Mouse (Mus musculus): ENCODE measurements around the gene Pgf.
"Not testable (repeated sequence)": the region's sequence is repeated elsewhere in the genome, so short reads cannot be mapped to it uniquely, and the experiment has no call there.

Gene Pgf

DNA sequence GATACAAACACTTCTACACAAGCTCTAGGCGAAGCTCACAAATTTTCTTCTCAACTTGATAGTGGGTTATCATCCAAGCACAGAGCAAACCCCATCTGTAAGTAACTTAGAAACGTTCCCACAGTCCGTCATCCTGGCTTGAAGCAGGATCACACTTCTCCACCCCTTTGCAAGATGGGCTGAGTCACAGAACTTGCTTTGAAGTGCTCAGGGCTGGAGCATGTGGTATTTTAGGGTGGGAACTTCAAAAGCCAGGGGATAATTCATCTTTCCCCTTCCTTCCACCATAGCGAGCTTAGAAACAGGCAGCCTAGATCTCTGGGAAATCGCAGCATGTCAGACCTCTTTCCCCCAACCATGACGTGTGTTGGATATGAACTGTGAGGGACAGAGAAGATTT lies 21.3 kb downstream of the Pgf start:
- no peak for DNase-seq

DNA sequence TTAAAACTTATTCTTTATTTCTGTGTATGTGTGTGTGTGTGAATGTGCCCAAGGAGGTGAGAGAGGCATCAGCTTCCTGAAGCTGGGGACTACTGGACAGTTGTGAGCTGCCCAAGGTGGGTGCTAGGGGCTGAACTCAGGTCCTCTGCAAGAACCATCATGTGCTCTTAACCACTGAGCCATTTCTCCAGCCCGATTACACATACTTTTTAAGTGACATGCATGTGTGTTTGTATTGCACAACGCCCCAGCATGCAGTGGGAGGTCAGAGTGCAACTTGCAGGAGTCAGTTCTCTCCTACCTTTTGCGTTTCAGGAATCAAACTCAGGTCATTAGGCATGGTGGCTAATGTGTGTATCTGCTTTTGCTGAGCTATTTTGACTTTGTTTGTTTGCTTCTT lies 24.6 kb downstream of the Pgf start:
- DNase-seq: no peak

DNA sequence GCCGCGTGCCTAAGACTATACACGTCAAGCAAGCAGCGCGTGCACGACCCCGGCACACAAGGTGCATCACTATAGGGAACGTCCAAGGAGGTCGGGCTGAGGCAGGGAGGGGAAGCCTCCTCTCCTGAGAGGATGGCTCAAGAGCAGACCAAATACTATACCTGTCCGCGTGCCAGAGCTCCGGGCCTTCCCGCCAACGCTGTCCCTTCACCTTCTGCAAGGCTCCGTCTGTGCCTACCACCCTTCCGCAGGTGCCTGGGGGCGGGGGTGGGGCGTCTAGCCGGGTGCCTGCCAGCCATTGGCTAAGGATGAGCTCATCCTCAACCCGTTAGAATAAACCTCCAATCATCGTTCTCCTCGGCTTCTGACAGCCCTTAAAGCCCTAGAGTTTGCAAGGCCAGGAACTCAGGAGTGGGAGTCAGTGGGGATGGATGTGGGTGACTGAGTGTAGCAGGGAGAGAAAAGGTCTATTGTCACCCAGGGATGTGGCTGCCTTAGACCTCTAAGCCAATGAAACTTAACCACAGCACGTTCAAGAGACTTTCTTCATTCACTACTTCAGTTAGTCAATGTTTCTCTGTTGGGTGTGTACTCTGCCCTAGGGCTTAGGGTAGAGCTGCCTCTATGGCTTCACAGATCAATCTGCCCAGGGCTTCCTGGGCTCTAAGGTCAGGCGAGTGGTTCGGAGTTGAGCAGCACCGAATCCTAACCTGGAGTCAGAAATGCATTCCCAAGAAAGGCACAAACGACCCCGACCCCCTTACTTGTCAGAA lies 26.4 kb downstream of the Pgf start, which contains the start of gene Rps6kl1:
Gene Rps6kl1, minus strand, starts transcription at position 263 of the 773 bp plus-strand sequence.
- peak; percentile 57 to 66 for DNase-seq

DNA sequence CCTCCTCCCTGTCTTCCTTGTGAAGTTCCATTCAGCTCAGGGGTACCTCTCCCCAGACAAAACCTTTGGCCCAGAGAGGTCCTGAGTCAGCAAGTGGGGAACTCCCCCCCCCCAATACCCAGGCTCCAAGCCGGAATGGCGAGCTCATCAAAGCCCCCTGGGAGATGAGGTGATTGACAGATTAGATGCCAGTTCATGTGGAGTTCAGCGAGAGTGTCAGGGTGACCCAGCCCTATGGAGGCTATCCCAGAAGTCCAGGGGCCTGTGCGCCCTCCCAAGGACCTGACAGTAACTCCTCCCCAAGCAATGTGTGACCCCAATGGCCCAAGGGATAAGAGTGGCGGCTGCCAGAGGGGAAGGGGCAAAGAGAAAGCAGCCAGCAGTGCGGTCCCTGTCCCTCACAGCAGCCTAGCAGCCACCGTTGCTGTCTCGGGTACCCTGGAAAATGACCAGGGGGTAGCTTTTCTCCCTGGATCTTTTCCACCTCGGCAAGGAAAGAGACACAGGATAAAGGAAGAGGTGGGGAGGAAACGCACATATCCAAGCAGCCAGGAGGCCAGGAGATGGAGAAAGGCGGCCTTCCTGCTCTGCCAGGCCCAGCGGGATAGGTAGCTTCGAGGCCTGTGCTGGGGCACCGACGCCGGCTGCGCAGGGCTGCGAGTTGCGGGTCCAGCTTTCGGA lies 27.1 kb downstream of the Pgf start:
- DNase-seq: no peak

DNA sequence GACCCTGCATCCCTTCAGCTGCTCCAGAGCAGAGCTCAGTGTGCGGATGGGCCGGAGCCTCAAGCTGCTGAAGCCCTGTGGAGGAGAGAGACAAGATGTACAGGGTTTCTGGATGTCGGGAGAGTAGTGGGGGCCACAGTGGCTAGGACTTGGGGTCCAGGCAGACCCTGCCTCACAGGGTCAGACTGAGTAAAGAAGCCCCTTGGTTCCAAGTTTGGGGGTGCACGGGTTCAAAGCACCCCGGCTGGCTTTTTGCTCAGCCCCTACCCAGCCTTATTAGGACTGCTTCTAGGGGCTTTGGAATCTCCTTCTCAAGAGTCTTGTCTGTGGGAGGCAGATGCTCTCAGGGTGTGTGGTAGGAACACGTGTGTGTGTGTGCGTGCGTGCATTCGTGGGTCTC lies 30.7 kb downstream of the Pgf start:
- no peak for DNase-seq

DNA sequence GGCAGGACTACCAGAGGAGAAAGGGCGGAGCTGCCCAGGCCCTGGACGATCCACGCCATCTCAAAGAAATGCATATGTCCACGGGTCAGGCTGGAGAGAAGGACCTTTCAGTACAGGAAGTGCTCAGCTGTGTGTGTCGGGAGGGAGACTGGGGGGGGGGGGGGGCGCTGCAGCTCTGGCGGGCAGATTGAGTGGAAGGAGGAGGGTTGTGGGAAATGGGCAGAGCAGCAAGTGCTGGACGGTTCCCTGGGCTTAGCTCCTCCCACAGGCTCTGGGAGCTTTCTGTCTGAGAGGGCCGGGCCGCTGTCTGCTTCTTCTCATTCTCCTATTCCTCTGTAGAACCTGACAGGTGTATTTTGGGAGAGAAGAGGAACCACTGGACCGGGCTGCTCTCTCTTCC lies 31.2 kb downstream of the Pgf start:
- DNase-seq: no peak

DNA sequence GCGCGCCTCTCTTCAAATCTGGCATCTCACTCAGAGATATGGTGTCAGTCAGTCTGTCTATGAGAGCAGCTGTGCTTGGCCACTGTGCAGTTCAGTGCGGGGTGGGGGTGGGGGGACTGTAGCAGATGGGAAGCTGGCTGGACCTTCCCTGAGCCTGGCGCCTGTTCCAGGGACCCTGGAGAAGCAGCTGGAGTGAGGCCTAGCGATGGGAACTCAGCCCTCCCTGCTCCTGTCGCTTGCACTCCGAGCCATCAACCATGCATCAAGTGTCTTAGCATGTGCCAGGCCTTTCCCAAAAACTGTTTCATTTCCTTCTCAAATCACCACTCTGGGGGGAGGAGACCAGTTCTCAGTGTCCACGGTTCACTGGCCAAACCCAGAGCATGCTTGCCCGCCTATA lies 32.0 kb downstream of the Pgf start:
- DNase-seq: no peak

DNA sequence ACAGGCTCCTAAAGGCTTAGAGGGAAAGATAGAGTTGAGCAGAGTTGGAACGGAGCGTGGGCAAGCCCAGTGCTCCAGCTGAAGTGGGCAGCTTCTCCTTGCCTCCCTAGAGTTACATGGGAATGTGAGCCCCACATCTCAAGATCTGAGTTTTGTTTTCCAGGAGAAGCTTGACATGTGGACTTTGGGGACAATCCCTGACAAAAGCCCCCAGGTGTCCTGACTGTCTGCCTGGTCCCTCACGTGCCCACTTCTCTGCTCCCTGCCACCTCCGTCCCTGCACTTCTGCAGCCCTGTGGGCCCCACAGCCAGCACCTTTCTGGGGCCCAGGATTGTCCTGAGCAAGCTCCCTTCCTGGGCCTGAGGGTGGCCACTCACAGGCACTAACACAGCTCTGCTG lies 32.8 kb downstream of the Pgf start:
- no peak for DNase-seq

DNA sequence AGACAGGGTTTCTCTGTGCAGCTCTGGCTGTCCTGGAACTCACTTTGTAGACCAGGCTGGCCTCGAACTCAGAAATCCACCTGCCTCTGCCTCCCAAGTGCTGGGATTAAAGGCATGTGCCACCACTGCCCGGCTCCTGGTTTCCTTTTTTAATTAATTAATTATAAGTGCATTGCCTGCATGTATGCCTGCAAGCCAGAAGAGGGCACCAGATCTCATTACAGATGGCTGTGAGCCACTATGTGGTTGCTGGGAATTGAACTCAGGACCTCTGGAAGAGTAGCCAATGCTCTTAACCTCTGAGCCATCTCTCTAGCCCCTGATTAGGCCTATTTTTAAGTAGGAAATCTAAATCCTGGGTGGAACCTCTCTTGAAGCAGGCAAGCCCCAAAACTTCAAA lies 33.3 kb downstream of the Pgf start:
- not testable (repeated sequence) for DNase-seq

DNA sequence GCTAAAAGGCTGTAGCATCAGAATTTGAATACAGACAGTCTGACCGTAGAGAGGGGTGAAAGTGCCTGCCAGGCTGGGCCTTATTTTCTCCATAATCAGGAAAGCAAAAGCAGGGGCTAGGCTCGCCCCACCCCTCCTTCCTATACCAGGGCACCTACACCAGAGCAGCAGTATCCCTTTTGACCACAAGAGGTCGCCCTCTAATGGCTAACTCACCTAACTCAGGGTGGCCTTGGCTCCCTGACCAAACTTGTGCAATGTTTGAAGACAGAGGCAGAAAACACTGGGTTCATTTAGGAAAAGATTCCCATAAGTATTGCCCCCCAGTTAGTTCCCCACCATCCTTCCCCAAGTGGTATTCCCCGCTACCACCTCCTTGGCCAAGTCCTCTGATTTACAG lies 34.8 kb downstream of the Pgf start:
- peak; percentile 37 to 57 for DNase-seq

DNA sequence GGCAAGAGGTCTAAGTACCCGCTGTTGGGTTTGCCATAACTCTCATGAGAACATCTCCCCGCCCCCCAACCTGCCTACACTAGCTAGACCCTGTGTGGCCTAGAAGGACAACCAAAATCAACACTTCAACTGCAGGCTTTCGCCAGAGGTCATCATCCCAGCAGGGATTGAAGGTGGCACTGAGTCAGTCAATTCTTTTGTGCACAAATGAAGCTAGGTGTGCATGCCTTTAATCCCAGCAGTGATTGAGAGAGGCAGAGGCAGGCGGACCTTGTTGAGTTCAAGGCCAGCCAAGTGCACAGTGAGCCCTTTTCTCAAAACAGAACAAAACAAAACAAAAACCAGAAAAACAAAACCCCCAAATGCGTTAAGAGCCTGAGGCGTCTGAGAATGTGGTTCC lies 36.5 kb downstream of the Pgf start:
- DNase-seq: no peak

DNA sequence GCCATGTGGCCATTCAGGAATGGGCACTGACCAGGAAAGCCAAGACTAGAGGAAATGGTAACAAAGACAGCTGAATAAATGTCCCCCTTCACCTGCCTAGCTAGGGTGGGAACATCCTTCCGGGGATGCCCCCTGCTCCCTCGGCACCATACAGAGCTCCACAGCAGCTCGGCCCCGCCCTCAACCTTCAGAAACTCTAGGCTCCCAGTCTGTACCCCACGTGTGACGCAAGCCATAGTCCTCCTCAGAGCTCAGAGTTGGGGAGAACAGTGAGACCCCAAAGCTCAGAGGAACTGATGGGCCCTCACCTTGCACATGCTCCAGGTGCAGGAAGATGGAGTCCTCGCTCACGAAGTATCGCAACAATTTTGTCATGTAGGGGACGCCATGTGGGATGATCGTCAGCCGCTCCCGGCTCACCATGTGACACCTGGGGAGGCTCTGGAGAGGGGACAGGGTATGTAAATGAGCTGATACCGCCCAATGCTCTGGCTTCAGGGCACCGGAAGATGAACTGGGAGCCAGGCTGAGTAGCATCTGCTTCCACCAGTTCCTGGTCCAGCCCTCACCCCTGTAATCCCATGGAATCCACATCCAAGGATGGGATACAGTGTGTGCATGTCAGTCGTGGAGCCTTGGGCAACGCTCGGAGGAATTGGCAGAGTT lies 37.4 kb downstream of the Pgf start:
- peak in 1 of 2 experiments; percentile 38 for DNase-seq

DNA sequence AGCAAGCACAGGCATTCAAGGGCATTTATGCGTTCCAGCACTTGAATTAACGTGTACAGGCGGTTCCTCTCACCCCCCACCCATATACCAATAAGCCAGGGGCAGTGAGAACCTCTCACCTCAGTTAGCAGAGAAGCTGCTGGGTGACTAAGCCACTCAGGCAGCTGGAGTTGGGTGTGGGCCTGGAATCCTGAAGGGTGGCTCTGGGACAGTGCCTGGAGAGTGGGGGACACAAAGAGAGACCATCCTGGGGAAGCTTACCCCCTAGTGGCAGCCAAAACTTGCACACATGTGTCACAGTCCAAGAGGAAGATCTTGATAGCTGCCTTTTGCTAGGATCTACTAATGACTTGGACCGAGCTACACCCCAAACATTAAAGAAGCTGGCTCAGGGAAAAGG lies 41.0 kb downstream of the Pgf start:
- no peak for DNase-seq

DNA sequence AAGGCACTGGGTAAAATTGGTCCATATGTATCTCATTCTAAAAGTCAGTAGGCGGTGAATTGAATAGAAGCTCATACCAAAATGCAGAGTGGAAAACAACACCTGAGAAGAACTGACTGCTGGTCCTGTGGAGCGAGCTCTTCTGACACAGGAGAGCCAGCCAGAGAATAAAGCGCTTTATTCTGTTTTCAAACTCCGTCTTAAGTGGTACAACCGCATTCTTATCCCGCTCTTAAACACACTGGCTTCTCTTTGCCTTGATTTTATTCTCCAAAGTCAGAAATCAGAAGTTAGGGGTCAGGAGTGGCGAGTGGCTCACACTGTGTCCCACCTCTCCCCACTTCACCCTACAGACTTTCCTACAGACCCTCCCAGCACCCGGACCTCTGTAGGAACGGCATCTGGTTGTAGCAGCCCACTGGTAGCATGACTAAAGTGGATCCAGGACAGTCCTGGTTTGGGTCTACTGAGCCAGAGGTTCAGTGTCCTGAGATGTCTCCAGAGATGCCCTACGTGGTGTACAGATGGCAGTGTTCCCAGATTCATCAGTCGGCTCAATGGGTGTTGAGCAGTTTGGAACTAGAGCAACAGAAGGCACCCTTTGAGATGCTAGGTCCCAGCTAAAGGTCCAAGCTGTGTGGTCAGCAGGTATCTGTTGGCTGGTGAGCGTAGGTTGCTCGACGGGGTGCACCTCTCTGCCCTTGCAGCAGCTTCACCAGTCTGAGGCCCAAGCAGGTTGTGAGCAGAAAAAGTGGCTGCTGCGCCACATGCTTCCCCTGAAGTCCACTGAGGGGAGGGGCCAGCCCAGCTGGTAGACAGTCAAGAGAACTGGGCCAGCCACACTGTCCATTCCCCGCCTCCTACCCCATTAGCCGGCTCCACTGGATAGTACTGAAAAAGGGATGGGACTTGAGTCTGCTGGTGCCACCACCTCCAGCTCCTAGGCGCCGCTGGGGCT lies 41.8 kb downstream of the Pgf start:
- DNase-seq: no peak

DNA sequence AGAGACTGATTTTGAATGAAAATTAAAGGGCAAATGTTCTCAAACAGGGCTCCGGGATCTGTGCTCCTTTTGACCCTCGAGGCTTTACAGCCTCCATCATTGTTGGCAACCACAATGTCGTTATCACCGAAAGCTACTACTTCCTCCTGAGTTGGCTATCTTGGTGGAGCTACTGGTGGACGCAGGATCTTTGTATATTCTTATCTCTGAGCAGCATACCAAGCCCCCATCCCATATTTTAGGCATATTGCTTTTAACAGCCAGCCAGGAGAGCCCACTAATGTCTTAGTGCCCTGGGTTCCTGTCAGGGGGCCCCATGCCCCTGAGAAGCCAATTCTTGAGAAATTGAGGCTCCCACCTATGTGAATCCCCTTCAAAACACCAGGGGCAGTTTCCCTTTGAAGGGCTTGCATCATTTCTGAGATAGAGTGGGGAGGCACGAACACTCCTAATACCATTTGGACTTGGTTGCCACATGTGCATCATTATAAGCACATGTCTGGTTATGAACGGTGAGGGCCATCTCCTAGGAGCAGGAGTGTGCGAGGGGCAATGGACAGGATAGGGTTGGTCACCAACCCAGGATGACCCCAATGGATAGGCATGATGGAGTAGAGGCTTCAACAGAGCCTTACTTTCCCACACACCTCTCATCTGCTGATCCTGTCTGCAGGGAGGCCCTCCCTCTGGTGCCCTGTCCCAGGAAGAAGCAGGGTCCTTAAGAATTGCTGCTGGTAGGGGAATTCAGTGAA lies 43.4 kb downstream of the Pgf start:
- DNase-seq: no peak

DNA sequence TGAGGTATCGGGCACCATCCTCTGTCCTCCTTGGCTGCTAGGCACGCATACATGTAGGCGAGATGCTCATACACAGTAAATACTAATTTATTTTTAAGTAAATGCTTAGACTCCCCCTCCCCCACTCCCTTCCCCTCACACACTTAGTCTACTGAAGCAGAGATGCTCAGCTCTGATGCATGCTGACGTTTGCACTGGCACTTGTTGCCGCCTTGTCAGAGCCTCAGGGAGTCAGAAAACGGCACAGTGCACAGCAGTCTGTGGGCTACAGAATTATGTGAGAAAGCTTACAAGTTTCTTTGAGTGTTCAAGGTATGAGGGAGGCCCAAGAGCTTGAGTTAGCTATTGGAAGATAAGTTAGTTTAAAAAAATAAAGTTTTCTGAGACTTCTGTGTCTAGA lies 46.2 kb downstream of the Pgf start:
- DNase-seq: no peak

DNA sequence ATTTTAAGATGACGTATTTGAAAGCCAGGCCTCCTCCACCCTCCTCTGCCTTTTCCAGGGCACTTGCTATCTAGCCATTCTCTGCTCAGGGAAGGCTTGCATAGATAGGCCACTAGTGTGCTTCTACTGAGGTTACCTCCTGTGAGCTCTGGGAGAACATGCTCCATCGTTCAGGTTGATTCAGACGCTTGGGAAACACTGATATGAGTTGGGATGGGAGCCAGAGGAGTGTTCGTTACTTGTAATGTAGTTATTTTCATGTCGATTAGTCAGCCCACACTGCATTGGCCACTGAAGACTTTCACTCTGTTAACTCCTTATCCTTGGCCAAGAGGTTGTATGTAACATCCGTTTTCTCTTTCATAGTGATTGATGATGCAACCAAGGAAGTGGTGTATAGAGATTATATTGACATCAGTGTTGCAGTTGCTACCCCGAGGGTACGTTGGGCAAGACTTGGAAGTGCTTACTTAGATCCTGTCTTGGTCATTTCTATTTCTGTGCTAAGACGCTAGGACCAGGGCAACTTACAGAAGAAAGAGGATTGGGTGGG lies 48.1 kb downstream of the Pgf start:
- DNase-seq: no peak

DNA sequence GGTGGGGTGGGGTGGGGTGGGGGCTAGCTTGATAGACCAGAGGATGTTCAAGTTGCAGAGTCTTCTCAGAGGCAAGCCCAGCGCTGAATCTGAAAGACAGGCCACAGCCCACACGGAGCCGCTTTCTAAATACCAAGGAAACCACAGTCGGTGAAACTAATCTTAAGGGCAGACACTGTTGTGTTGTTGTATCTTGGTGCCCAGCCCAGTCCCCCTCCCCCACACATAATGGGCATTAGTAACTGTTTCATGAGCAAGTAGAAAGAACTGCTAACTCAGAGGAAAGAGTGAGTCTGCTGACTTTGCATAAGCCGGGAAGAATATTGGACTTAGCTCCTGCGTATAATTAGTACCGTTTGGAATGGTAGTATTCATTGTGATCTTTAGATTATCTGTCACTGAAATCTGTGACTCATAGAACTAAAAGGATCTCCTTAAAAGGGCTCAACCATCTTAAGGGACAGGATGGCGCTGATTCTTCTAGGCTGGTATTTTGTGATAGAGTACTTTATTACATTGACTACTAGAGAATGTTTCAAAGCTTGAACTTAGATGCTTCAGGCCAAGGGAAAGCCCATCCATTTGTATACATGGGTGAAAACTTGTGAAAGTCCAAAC lies 50.5 kb downstream of the Pgf start:
- DNase-seq: no peak

DNA sequence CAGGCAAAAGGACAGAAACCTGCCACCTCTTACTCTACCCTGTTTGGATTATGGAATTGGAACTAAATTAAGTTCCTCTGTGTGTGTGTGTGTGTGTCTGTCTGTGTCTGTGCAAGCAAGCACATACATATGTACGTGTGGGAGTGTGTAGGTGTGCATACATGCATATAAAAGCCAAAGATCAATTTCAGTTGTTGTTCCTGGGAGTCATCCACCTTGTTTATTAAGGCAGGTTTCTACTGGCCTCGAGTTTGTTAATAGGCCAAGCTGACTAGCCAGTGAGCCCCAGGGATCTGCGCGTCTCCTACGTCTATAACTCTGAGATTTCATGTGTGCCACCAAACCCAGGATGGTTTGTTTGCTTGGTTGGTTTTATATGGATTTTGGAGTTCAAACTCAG lies 52.8 kb downstream of the Pgf start:
- no peak for DNase-seq

DNA sequence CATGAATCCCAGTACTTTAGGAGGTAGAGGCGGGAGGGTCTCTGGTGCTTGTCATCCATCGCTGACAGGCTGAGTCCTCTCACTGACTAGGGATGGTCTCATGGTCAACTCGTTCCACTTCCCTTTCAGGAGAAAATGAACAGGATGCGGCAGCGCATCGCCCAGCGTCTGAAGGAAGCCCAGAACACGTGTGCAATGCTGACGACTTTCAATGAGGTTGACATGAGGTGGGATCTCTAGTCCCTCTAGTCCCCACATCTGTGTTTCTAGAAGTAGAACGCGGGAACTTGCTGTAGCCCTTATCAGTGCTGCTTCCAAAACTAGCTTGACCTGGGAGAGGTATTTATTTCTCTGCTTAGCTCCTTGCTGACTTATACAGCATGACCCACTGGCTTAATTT lies 53.9 kb downstream of the Pgf start:
- DNase-seq: no peak

DNA sequence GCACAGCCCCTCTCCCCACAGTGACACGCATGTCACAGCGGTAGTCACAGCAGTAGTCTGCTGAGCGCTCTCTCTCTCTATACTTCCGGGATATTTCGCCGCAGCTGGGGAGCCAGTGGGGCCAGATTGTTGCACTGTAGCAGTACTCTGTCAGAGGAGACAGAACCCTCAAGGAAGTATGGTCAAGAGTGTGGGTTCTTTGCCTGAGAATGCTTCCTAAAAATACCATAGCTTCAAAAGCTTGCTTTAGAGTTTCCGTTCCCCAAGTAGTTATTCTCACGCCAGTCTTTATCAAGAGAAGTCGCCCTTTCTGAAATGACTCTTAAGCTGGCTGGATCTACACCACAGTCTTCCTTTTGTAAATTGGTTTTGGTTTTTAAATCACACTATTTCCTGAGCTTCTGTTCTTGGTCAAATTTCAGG lies 54.5 kb downstream of the Pgf start:
- DNase-seq: peak; percentile 55 to 58
